ENCODE assay signal across 12 mouse cellular contexts in genomic region chr5:107838891-107839644, GRCm38 (mm10). TPM values are rescaled to one million over a fixed set of nuclear protein-coding genes. Genes with fewer than 3 reads are reported as not detected.
DNase-seq lines count a peak whose midpoint lies in the region; ATAC-seq lines count a peak whose summit lies in the region.
"Had no signal": no experiment of that assay in that cellular context is flagged by ENCODE, and none has a peak within 500 bp of the region (broad histone marks: within the 10 kb centered on the region; RNA-seq: fewer than 3 reads in every experiment).

No protein-coding gene starts in this region.

- 10% methylated on average over 3 of the region's 3 CpGs for WGBS in large intestine, adult 2 months

- 0 out of 2 replicates have a peak, but pooled peaks have one; percentile 24 for ATAC-seq in erythroblast, adult 5-6 weeks (replicated peaks; ENCODE audit: low FRiP score, poor library complexity, severe bottlenecking)
- no peak for ATAC-seq in cerebellum, adult (ENCODE audit: insufficient number of reproducible peaks, low FRiP score, low TSS enrichment)

- peak; percentile 6 for DNase-seq in urinary bladder, postnatal 14 days (ENCODE audit: low spot score)
- no peak for DNase-seq in urinary bladder, adult 2 months (ENCODE audit: low spot score)
- DNase-seq in large intestine, adult 2 months (ENCODE audit: low read depth, low spot score), result peak; percentile 28
- DNase-seq in right cerebral cortex, postnatal 4 days, result no peak
- no peak for DNase-seq in cerebellum, postnatal 14 days
- no peak for DNase-seq in cerebellum, adult 18-20 months
- DNase-seq: kidney, adult 8-10 months; right cerebral cortex, postnatal 14 days; thymus, postnatal 36 days had no signal

RNA-seq across cellular contexts. Expression of gene Ube2d2b, which starts 9.2 kb away (rescaled TPM):
- polyA plus RNA-seq in urinary bladder, adult 2 months (2012; rRNA removed), result not detected in 2 replicates
- total RNA-seq in erythroblast, adult 5-6 weeks (2015; ENCODE audit: low replicate concordance), result not detected in 2 replicates
- 0.09 and 2.2 TPM in 2 replicates for total RNA-seq in erythroblast, adult 5-6 weeks (2017; ENCODE audit: low replicate concordance)
- not detected in 2 replicates for polyA plus RNA-seq in large intestine, adult 2 months (2012; rRNA removed)
- total RNA-seq: gastrocnemius, postnatal 36 days had no signal

RNA-seq across cellular contexts. Expression of gene Evi5, which starts 35.8 kb away (rescaled TPM):
- polyA plus RNA-seq in urinary bladder, adult 2 months (2012; rRNA removed), result 22.4 and 25.8 TPM in 2 replicates
- 520 and 561 TPM in 2 replicates for total RNA-seq in erythroblast, adult 5-6 weeks (2015; ENCODE audit: low replicate concordance)
- total RNA-seq in erythroblast, adult 5-6 weeks (2017; ENCODE audit: low replicate concordance), result 882 and 1,043 TPM in 2 replicates
- polyA plus RNA-seq in large intestine, adult 2 months (2012; rRNA removed), result 4.5 and 11.6 TPM in 2 replicates

Comparison
In these comparisons a context has a peak if more than half of its experiments do, and no peak if none do; other contexts are left out.
1. DNase-seq: peak in urinary bladder, postnatal 14 days (single experiment) and large intestine, adult 2 months (single experiment); none in urinary bladder, adult 2 months (single experiment), right cerebral cortex, postnatal 4 days (single experiment), cerebellum, postnatal 14 days (0 of 2) and cerebellum, adult 18-20 months (0 of 2).